Mouse (Mus musculus): ENCODE measurements around the gene Rpn2.

DNA sequence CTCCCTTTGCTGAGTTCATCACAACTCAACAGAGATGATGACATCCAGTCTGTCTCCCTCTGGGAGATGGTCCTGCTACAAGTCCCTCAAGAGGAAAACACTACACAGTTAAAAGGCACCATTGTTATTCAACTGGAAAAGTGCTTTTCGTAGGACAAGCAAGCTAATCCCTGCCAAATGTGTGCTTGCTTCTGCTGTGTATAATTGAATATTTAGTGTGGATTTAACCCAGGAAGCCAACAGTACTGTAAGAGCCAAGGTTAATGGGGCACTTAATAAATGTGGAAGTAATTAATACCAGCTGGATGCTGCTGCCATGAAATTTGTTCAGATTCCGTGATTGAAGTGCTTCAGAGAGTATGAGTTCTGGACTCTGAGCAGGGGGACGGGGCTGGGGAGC is 75.3 kb downstream of the Rpn2 start:
- no peak for TF ChIP-seq CTCF (IDR thresholded peaks at IDR 0.05; ENCODE audit: low read depth)
- no peak for TF ChIP-seq EP300 (IDR thresholded peaks at IDR 0.05; ENCODE audit: low read depth)

Data from heart, postnatal 0 days (tissue).